Mouse (Mus musculus): ENCODE results near the gene Lmx1b. TPM values are rescaled to one million over a fixed set of nuclear protein-coding genes. Genes with fewer than 3 reads are reported as not detected.

The Lmx1b gene
- polyA plus RNA-seq, 1 experiment from 2014 or later: 0.04 TPM

DNA sequence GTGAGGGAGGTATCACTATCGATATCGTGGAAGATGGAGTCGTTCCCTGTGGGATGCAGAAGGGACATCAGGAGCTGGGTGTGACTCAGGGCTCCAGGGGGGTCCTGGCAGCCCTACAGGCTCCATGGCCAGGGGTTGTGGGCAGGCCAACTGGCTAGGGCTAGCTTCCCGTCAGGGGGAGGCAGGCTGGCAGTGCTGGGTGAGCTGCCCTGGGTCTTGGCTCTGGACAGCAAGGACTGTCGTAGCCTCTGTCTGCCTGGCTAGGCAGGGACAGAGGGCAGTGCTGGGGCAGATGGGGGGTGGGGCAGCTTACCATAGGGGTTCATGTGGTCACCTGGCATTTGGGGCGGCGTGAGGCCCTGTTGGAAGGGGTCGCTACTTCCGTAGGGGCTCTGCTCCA, 75.6 kb downstream of the Lmx1b start:
- 86% methylated on average over 9 of the region's 9 CpGs for WGBS
- H3K4me3 ChIP-seq (replicated peaks): no peak overlapping the region
- ATAC-seq (ENCODE audit: insufficient read depth, low FRiP score, low read depth): no peak

DNA sequence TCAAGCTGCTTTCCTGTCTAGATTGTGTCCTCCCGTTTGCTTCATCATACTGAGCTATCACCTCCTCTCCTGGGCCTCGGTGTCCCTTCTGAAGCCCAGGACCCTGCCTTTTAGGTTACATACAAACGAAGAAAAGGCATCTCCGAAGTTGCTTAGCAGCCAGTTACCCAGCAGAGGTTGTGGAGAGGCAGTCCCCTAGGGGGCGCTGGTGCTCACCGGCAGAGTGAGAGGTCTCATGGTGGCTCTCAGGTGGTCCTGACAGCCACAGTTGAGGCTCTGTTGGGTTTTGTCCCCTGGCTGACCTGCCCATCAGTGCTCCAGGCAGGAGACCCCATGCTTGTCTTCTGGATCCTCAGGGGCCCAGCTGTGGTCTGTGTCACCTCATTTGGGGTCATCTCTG, 80.6 kb downstream of the Lmx1b start:
- no peak overlapping the region for H3K27ac ChIP-seq
- ATAC-seq (ENCODE audit: insufficient read depth, low FRiP score, low read depth): no peak; the same call in 1 of the 2 replicates
- no peaks in the 10 kb centered on the region for H3K9me3 ChIP-seq
- H3K27me3 ChIP-seq (replicated peaks): 0 out of 2 replicates have a peak, but pooled peaks cover 4% of the 10 kb centered on the region
- WGBS: 15% methylated on average over 6 of the region's 6 CpGs
- H3K36me3 ChIP-seq: no peaks in the 10 kb centered on the region
- H3K4me1 ChIP-seq: no peaks in the 10 kb centered on the region
- peak overlapping the region; percentile 19; the same call in 1 of the 2 replicates for H3K4me2 ChIP-seq
- H3K9ac ChIP-seq: no peak overlapping the region
- no peak overlapping the region for H3K4me3 ChIP-seq (replicated peaks)

More for the DNA sequence above, 75.6 kb downstream of the Lmx1b start:
- Histone ChIP-seq H3K4me1 (no peaks in the 10 kb centered on the region), H3K9me3 (no peaks in the 10 kb centered on the region), H3K9ac (no peak overlapping the region), H3K27me3 (replicated peaks) (peaks cover 27% of the 10 kb centered on the region), H3K4me2 (no peak overlapping the region), H3K36me3 (no peaks in the 10 kb centered on the region), H3K27ac (no peak overlapping the region)

DNA sequence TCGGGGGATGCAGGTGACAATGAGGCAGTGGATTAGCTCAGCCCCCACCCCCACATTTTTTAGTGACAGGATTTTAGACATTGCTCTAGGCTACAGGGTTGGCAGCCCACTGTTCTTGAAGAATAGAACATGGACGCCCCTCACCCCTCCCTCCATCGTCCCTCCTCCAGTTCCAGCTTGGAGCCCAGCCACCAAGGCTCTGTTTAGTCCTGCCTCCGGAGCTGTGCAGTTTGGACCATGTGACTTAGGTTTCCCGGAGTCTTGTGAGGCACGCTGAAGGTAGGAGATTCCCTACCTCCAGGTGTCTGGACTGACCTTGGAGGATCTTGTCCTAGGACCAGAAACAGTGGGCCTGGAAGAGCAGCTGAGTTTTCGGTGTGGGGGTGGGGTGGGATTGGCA, 81.0 kb downstream of the Lmx1b start:
- no peaks in the 10 kb centered on the region for H3K4me1 ChIP-seq
- no peaks in the 10 kb centered on the region for H3K9me3 ChIP-seq
- WGBS: 25% methylated on average over 7 of the region's 7 CpGs
- H3K9ac ChIP-seq: no peak overlapping the region
- 0 out of 2 replicates have a peak, but pooled peaks have one; percentile 15 for ATAC-seq (ENCODE audit: insufficient read depth, low FRiP score, low read depth)
- peak overlapping the region; percentile 19; the same call in 1 of the 2 replicates for H3K4me2 ChIP-seq
- H3K27ac ChIP-seq: no peak overlapping the region
- H3K36me3 ChIP-seq: no peaks in the 10 kb centered on the region
- H3K27me3 ChIP-seq (replicated peaks): 0 out of 2 replicates have a peak, but pooled peaks cover 4% of the 10 kb centered on the region
- H3K4me3 ChIP-seq (replicated peaks): no peak overlapping the region

DNA sequence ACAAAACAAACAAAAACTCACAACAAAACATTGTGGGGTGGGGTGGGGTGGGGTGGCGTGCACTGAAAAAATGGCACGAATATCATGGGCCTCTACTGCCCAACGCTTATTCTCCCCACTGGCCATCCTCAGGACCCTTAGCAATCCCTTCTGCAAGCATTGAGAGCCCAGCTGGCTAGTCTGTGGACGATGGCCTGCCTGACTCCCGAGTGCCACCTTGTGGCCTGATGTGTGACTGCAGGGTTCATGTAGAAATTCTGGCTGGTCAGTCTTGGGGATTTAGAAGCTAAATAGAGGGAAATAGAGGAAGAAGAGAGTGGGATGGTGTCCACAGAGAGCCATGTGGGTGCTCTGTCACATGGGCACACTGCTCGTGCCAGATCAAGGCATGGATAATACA, 82.1 kb downstream of the Lmx1b start:
- 3% methylated on average over 6 of the region's 6 CpGs for WGBS
- ATAC-seq (ENCODE audit: insufficient read depth, low FRiP score, low read depth): no peak

DNA sequence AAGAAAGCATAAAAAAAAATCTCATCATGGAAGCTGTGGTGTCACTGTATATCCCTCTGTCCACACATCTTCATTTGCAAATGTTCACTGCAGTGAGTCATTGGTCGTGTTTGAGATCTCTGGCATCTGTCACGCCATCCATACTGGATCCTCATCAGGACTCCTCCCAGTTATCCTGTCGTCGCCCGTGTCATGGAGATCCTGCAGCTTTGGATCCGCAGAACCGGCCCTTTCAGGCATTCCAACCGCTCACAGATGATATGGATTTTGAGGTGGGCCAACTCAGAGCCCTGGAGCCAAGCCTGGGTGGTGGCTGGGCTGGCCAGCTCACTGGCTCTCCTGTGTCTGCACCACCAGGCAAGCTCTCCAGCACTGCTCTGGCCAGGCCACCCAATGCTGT, 84.7 kb downstream of the Lmx1b start:
- no peak overlapping the region for H3K4me2 ChIP-seq
- 62% methylated on average over 8 of the region's 8 CpGs for WGBS
- no peak for ATAC-seq (ENCODE audit: insufficient read depth, low FRiP score, low read depth)
- H3K27me3 ChIP-seq (replicated peaks): 0 out of 2 replicates have a peak, but pooled peaks cover 4% of the 10 kb centered on the region
- H3K36me3 ChIP-seq: no peaks in the 10 kb centered on the region
- H3K27ac ChIP-seq: no peak overlapping the region
- no peak overlapping the region for H3K4me3 ChIP-seq (replicated peaks)
- no peaks in the 10 kb centered on the region for H3K9me3 ChIP-seq
- no peak overlapping the region for H3K9ac ChIP-seq
- H3K4me1 ChIP-seq: no peaks in the 10 kb centered on the region

More for the DNA sequence above, 82.1 kb downstream of the Lmx1b start:
- no peaks in the 10 kb centered on the region for H3K9me3 ChIP-seq
- H3K4me1 ChIP-seq: no peaks in the 10 kb centered on the region
- H3K27ac ChIP-seq: no peak overlapping the region
- H3K4me2 ChIP-seq: no peak overlapping the region
- H3K36me3 ChIP-seq: no peaks in the 10 kb centered on the region
- no peak overlapping the region for H3K9ac ChIP-seq
- H3K4me3 ChIP-seq (replicated peaks): no peak overlapping the region
- H3K27me3 ChIP-seq (replicated peaks): 0 out of 2 replicates have a peak, but pooled peaks cover 4% of the 10 kb centered on the region

DNA sequence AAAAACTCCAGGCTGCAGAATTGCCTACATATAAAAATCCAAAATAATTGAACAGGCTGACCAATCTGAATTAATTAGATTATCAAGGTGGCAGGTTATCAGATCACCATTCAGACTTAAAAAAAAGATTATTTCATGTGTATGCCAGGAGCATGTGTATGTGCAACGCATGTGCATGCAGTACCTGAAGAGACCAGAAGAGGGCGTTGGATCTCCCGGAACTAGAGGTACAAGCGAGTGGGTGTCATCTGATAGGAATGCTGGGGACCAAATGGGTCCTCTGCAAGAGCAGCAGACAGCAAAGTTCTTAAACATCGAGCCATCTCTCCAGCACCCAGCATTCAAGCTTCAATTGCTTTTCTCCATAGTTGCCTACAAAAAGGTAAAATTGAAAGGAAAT, 87.6 kb downstream of the Lmx1b start:
- Histone ChIP-seq H3K4me2 (no peak overlapping the region), H3K4me1 (no peaks in the 10 kb centered on the region), H3K36me3 (no peaks in the 10 kb centered on the region), H3K27ac (no peak overlapping the region), H3K4me3 (replicated peaks) (no peak overlapping the region), H3K9ac (no peak overlapping the region), H3K27me3 (replicated peaks) (no peaks in the 10 kb centered on the region), H3K9me3 (no peaks in the 10 kb centered on the region)
- ATAC-seq (ENCODE audit: insufficient read depth, low FRiP score, low read depth): no peak
- 54% methylated on average over 5 of the region's 5 CpGs for WGBS

DNA sequence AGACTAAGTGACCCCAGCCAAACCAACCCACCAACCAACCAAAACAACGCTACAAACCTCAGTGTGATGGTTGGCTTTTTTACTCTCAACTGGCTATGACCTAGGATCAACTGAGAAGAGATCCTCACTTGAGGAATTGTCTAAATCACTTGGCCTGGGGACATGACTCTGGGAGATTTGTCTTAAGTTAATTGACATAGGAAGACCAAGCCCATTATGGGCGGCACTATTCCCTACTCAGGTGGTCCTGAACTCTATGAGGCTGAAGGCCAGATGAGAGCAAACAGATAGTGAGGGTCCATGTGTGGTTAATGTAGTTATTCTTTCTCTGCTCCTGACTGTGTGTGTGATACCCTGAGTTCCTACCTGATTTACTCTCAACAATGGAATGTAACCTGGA, 92.7 kb downstream of the Lmx1b start:
- H3K9ac ChIP-seq: no peak overlapping the region
- no peak overlapping the region for H3K4me3 ChIP-seq (replicated peaks)
- no peaks in the 10 kb centered on the region for H3K9me3 ChIP-seq
- H3K27me3 ChIP-seq (replicated peaks): peaks cover 27% of the 10 kb centered on the region
- H3K4me1 ChIP-seq: peaks cover 14% of the 10 kb centered on the region
- ATAC-seq (ENCODE audit: insufficient read depth, low FRiP score, low read depth): no peak
- H3K4me2 ChIP-seq: no peak overlapping the region
- no peak overlapping the region for H3K27ac ChIP-seq
- WGBS: 81% methylated on average over 2 of the region's 2 CpGs
- no peaks in the 10 kb centered on the region for H3K36me3 ChIP-seq

DNA sequence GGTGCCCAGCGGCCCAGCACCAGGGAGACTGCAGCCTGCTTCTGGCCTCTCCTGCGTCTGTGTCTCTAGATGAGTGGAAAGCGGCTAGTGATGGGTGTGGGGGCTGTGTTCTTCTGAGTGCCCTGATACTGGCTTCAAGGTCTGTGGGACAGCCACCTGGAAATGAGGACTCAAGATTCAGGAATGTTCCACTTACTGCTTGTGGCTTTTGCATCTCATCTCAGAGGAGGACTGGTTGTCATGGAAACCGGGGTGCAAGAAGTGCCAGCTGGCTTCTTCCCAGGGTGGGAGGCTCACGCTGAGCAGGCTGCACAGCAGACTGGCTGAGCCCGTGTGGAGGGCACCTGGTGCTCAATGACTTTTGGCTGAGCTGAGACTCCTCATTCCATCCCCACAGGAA, 93.4 kb downstream of the Lmx1b start:
- H3K36me3 ChIP-seq: no peaks in the 10 kb centered on the region
- no peak overlapping the region for H3K4me2 ChIP-seq
- ATAC-seq (ENCODE audit: insufficient read depth, low FRiP score, low read depth): peak; percentile 60; the same call in 1 of the 2 replicates
- no peak overlapping the region for H3K27ac ChIP-seq
- no peak overlapping the region for H3K9ac ChIP-seq
- H3K4me1 ChIP-seq: peaks cover 14% of the 10 kb centered on the region
- no peaks in the 10 kb centered on the region for H3K9me3 ChIP-seq
- H3K27me3 ChIP-seq (replicated peaks): peaks cover 28% of the 10 kb centered on the region
- WGBS: 26% methylated on average over 6 of the region's 6 CpGs
- no peak overlapping the region for H3K4me3 ChIP-seq (replicated peaks)

DNA sequence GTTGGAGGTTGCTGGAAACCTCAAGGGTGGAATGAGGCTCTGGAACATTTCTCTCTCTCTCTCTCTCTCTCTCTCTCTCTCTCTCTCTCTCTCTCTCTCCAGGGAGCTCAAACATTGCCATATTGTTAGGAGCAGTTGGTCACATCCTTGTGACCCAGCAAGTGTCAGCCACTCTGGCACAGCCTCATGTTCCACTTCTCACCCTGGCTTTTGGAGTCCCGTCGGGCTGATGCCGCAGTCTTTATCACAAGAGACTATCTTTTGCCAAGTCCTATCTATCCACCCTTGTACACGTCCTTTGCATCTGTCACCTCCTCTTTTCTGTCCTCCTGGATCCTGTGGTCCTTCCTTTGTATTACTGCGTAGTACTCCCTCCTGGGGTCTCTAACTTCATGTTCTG, 94.3 kb downstream of the Lmx1b start:
- WGBS: 87% methylated on average over 5 of the region's 5 CpGs
- Histone ChIP-seq H3K4me3 (replicated peaks) (no peak overlapping the region), H3K9me3 (no peaks in the 10 kb centered on the region), H3K4me1 (peaks cover 14% of the 10 kb centered on the region), H3K27ac (no peak overlapping the region), H3K36me3 (no peaks in the 10 kb centered on the region), H3K4me2 (no peak overlapping the region), H3K9ac (no peak overlapping the region), H3K27me3 (replicated peaks) (peaks cover 32% of the 10 kb centered on the region)
- ATAC-seq (ENCODE audit: insufficient read depth, low FRiP score, low read depth): no peak

DNA sequence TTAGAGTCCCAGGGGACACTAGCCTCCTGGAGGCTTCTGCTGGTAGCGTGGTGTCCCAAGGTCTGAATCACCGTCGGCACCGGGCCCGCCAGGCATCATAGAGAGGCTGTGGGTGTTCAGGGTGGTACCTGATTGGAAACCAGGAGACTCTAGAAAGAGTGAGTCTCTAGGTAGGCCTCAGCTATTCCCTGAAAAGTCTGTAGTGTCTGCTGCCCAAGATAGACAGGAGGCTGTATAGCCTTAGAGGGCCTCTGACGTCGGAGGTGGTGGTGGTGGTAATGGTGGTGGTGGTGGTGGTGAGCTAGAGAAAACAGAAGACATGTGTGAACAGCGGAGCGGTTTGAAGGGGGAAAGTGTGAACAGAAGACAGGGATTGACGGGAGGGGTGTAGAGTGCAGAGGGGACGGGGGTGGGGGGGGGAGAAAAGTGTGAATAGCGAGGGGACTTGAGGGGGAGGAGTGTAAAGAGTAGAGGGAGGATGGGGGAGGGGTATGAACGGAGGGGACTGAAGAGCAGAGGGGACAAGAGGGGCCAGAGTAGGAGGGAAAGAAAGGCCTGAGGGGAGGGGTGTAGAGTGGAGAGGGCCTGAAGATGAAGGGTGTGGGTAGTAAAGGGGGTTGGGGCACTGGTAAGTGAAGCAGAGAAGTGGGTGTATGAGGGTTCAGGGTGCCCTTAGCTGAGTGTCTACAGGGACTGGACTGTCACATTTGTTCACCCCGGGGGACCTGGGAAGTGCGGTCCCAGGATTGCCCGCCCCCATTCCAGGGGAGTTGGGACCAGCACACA, 95.3 kb downstream of the Lmx1b start:
- WGBS: 29% methylated on average over 16 of the region's 16 CpGs
- H3K36me3 ChIP-seq: no peaks in the 10 kb centered on the region
- no peak for ATAC-seq (ENCODE audit: insufficient read depth, low FRiP score, low read depth)
- no peaks in the 10 kb centered on the region for H3K9me3 ChIP-seq
- H3K27me3 ChIP-seq (replicated peaks): peaks cover 32% of the 10 kb centered on the region
- H3K9ac ChIP-seq: no peak overlapping the region
- peaks cover 14% of the 10 kb centered on the region for H3K4me1 ChIP-seq
- peak overlapping the region; percentile 93 for H3K4me2 ChIP-seq
- H3K4me3 ChIP-seq (replicated peaks): peak overlapping the region; percentile 47
- H3K27ac ChIP-seq: no peak overlapping the region

DNA sequence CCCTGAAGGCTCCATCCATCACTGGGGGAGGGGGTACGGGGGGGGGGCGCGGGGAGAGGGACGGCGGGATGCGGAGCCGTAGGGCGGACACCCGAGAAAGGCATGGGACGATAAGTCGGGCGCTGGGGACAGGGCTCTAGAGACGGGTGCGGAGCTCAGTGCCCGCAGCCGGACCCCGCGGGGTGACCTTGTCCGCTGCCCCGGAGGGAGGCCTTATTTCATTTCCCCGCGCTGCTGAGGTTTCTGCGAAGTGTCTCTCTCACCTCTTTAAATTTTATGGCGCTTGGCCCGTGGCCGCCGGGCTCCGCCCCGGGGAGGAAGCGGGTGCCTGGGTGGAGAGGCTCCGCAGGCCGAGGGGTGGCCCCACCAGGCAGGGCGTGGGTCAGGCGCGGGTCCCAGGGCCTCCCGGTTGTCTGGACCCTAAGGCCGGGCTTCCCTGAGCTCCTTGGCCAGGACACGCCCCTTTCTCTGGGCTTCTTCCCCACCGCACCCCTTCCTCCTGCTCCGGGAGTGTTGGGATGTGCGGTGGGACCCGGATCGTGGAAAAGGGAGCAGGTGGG, 96.0 kb downstream of the Lmx1b start:
- ATAC-seq (ENCODE audit: insufficient read depth, low FRiP score, low read depth): peak; percentile 11; the same call in 1 of the 2 replicates

More for the DNA sequence above, 96.0 kb downstream of the Lmx1b start:
- Histone ChIP-seq H3K27me3 (replicated peaks) (peaks cover 34% of the 10 kb centered on the region), H3K27ac (no peak overlapping the region), H3K4me1 (peaks cover 14% of the 10 kb centered on the region), H3K4me2 (peak overlapping the region; percentile 93), H3K4me3 (replicated peaks) (peak overlapping the region; percentile 47), H3K36me3 (no peaks in the 10 kb centered on the region), H3K9me3 (no peaks in the 10 kb centered on the region), H3K9ac (peak overlapping the region; percentile 32; the same call in 1 of the 2 replicates)
- 1% methylated on average over 30 of the region's 43 CpGs for WGBS

All from stomach, embryonic 15.5 days (tissue).